Mouse (Mus musculus) liver (tissue): ENCODE results near the gene Tmem259.
"Not testable (repeated sequence)": the region's sequence is repeated elsewhere in the genome, so short reads cannot be mapped to it uniquely, and the experiment has no call there.

Experiments used
- DNase-seq: peaks from one replicate; pipeline ENCODE4 v3.0.0-alpha.2; 2020; ENCODE audit warnings: mixed read lengths

Tmem259 gene

GRCm38 (mm10) chr10:79959847-79960601 is 24.1 kb downstream of the Tmem259 start, which contains the start of gene Wdr18:
TSS of gene Wdr18 (plus strand) at chr10:79960152.
- DNase-seq, result peak; percentile 100

- DNase-seq, result not testable (repeated sequence)
Observed at GRCm38 (mm10) chr10:79959412-79959811, 24.7 kb downstream of the Tmem259 start.

- DNase-seq, result peak; percentile 78
Observed at GRCm38 (mm10) chr10:79958140-79958816, 25.9 kb downstream of the Tmem259 start.

GRCm38 (mm10) chr10:79956643-79957154 is 27.4 kb downstream of the Tmem259 start:
- DNase-seq, result no peak

GRCm38 (mm10) chr10:79955691-79956090 is 28.4 kb downstream of the Tmem259 start:
- DNase-seq, result no peak

GRCm38 (mm10) chr10:79953946-79954345 is 30.2 kb downstream of the Tmem259 start:
- peak; percentile 54 for DNase-seq

- no peak for DNase-seq
Observed at GRCm38 (mm10) chr10:79950661-79951060, 33.5 kb downstream of the Tmem259 start.

- no peak for DNase-seq
Observed at GRCm38 (mm10) chr10:79949873-79950272, 34.3 kb downstream of the Tmem259 start.

GRCm38 (mm10) chr10:79947502-79947901 is 36.6 kb downstream of the Tmem259 start:
- no peak for DNase-seq

GRCm38 (mm10) chr10:79946752-79947322 is 37.3 kb downstream of the Tmem259 start:
- peak; percentile 70 for DNase-seq

- no peak for DNase-seq
Observed at GRCm38 (mm10) chr10:79945507-79946234, 38.5 kb downstream of the Tmem259 start.

- no peak for DNase-seq
Observed at GRCm38 (mm10) chr10:79943471-79943901, 40.6 kb downstream of the Tmem259 start.

- no peak for DNase-seq
Observed at GRCm38 (mm10) chr10:79942988-79943387, 41.1 kb downstream of the Tmem259 start.

- DNase-seq, result peak; percentile 42
Observed at GRCm38 (mm10) chr10:79940749-79941148, 43.4 kb downstream of the Tmem259 start.

GRCm38 (mm10) chr10:79937775-79938526 is 46.2 kb downstream of the Tmem259 start:
- no peak for DNase-seq

- DNase-seq, result no peak
Observed at GRCm38 (mm10) chr10:79936911-79937441, 47.2 kb downstream of the Tmem259 start.

- DNase-seq, result no peak
Observed at GRCm38 (mm10) chr10:79936284-79936910, 47.7 kb downstream of the Tmem259 start.

- DNase-seq, result no peak
Observed at GRCm38 (mm10) chr10:79934794-79935569, 49.1 kb downstream of the Tmem259 start.

GRCm38 (mm10) chr10:79934272-79934721 is 49.8 kb downstream of the Tmem259 start:
- DNase-seq, result no peak

- DNase-seq, result no peak
Observed at GRCm38 (mm10) chr10:79933861-79934260, 50.3 kb downstream of the Tmem259 start.
